Mouse (Mus musculus) midbrain, embryonic 16.5 days (tissue): ENCODE results near the gene Cped1. TPM values are rescaled to one million over a fixed set of nuclear protein-coding genes. Genes with fewer than 3 reads are reported as not detected.

ENCODE experiments used
- ATAC-seq: fragments of 200-750 bp; cut with Nextera tagmentation; 2 replicates; pipeline ENCODE4 v1.8.0; 2017; ENCODE audit warnings: moderate TSS enrichment
- H3K27ac ChIP-seq: fragments of 300-500 bp; sonication (generic); 2 replicates; pipeline ENCODE4 v1.5.1; 2014; ENCODE audit warnings: mild to moderate bottlenecking, low read length, mixed read lengths
- H3K27me3 ChIP-seq: fragments of 300-500 bp; sonication (generic); 2 replicates; pipeline ENCODE4 v1.6.1; 2014; ENCODE audit warnings: low read depth, low read length, mixed read lengths; ENCODE audit not compliant: control insufficient read depth, insufficient read depth
- H3K36me3 ChIP-seq: fragments of 300-500 bp; sonication (generic); 2 replicates; pipeline ENCODE4 v1.6.1; 2014; ENCODE audit warnings: mild to moderate bottlenecking, low read length, moderate library complexity, mixed read lengths; ENCODE audit not compliant: control insufficient read depth, insufficient read depth
- H3K4me1 ChIP-seq: fragments of 300-500 bp; sonication (generic); 2 replicates; pipeline ENCODE4 v1.6.1; 2014; ENCODE audit warnings: mild to moderate bottlenecking, low read length, mixed read lengths; ENCODE audit not compliant: control insufficient read depth, insufficient read depth
- H3K4me2 ChIP-seq: fragments of 300-500 bp; sonication (generic); 2 replicates; pipeline ENCODE4 v1.6.1; 2014; ENCODE audit warnings: mild to moderate bottlenecking, low read length, mixed read lengths
- H3K4me3 ChIP-seq: fragments of 300-500 bp; sonication (generic); 2 replicates; pipeline ENCODE4 v1.5.1; 2014; ENCODE audit warnings: low read depth, mild to moderate bottlenecking, low read length, moderate library complexity, mixed read lengths
- H3K9ac ChIP-seq: fragments of 300-500 bp; sonication (generic); 2 replicates; pipeline ENCODE4 v1.6.1; 2014; ENCODE audit warnings: low read depth, low read length, mixed read lengths
- H3K9me3 ChIP-seq: fragments of 300-500 bp; sonication (generic); replicated peaks from 2 replicates; pipeline ENCODE4 v1.6.1; 2014; ENCODE audit warnings: mild to moderate bottlenecking, low read length, mixed read lengths; ENCODE audit not compliant: control insufficient read depth, poor library complexity, severe bottlenecking
- WGBS: fragments of 180-500 bp; shearing (Covaris S2); extraction: QIAGEN DNeasy Blood & Tissue Kit; methylation state at CpG from one replicate; pipeline ENCODE4 v1.1.7; 2014; 5-methylcytosine and 5-hydroxymethylcytosine counted together
- polyA plus RNA-seq: library from polyadenylated mRNA; unstranded; fragments of >200 nt; fragmentation: Nextera tagmentation; extraction: Ambion mirVana; gene quantifications from 2 replicates; pipeline ENCODE4 v1.2.1, GENCODE M21; 2015

Gene Cped1
- 2.1 and 2.7 TPM in 2 replicates for polyA plus RNA-seq

- no peak within 1 kb of the TSS for H3K27ac ChIP-seq
- H3K9ac ChIP-seq, result peak within 1 kb of the TSS; percentile 47
- no peaks in the 10 kb centered on the region for H3K9me3 ChIP-seq
- peaks cover 13% of the 10 kb centered on the region for H3K27me3 ChIP-seq
- peak; percentile 80 for ATAC-seq
- H3K36me3 ChIP-seq, result no peaks in the 10 kb centered on the region
- peak within 1 kb of the TSS; percentile 45 for H3K4me3 ChIP-seq
- peaks cover 16% of the 10 kb centered on the region for H3K4me1 ChIP-seq
- under 1% methylated on average over 38 of the region's 38 CpGs for WGBS
- peak within 1 kb of the TSS; percentile 94 for H3K4me2 ChIP-seq
Measured at GRCm38 (mm10) chr6:21985732-21986540, at the start of gene Cped1. Cped1 (plus strand) TSS chr6:21985916.

- no peak overlapping the region for H3K27ac ChIP-seq
- no peaks in the 10 kb centered on the region for H3K4me1 ChIP-seq
- H3K27me3 ChIP-seq, result no peaks in the 10 kb centered on the region
- H3K4me3 ChIP-seq, result no peak overlapping the region
- WGBS, result 86% methylated on average over 4 of the region's 4 CpGs
- no peak overlapping the region for H3K9ac ChIP-seq
- no peak overlapping the region for H3K4me2 ChIP-seq
- H3K36me3 ChIP-seq, result no peaks in the 10 kb centered on the region
- no peak for ATAC-seq
- H3K9me3 ChIP-seq, result 0 out of 2 replicates have a peak, but pooled peaks cover 2% of the 10 kb centered on the region
Measured at GRCm38 (mm10) chr6:21937981-21938635, 47.6 kb upstream of the Cped1 start.

- under 1% methylated on average over 35 of the region's 35 CpGs for WGBS
- Histone ChIP-seq H3K36me3 (no peaks in the 10 kb centered on the region), H3K27ac (peak within 1 kb of the TSS; percentile 99), H3K9ac (peak within 1 kb of the TSS; percentile 79), H3K4me3 (peak within 1 kb of the TSS; percentile 55), H3K27me3 (no peaks in the 10 kb centered on the region), H3K4me2 (peak within 1 kb of the TSS; percentile 67), H3K4me1 (peaks cover 12% of the 10 kb centered on the region), H3K9me3 (no peaks in the 10 kb centered on the region)
- ATAC-seq, result peak; percentile 99
Measured at GRCm38 (mm10) chr6:21949226-21949731, 36.4 kb upstream of the Cped1 start, which contains the start of gene Ing3. Ing3 (plus strand) TSS chr6:21949571.

- Histone ChIP-seq H3K4me2 (peak overlapping the region; percentile 67), H3K27ac (peak overlapping the region; percentile 99), H3K9ac (peak overlapping the region; percentile 79), H3K4me1 (peaks cover 12% of the 10 kb centered on the region), H3K27me3 (no peaks in the 10 kb centered on the region), H3K9me3 (no peaks in the 10 kb centered on the region), H3K4me3 (peak overlapping the region; percentile 55), H3K36me3 (no peaks in the 10 kb centered on the region; the same call in 1 of the 2 replicates)
- peak; percentile 97 for ATAC-seq
- 1% methylated on average over 33 of the region's 68 CpGs for WGBS
Measured at GRCm38 (mm10) chr6:21949771-21950448, 35.8 kb upstream of the Cped1 start.

GRCm38 (mm10) chr6:21950676-21951075 is 35.0 kb upstream of the Cped1 start:
- Histone ChIP-seq H3K9me3 (no peaks in the 10 kb centered on the region), H3K36me3 (no peaks in the 10 kb centered on the region; the same call in 1 of the 2 replicates), H3K4me3 (peak overlapping the region; percentile 55), H3K27me3 (no peaks in the 10 kb centered on the region), H3K4me1 (peaks cover 12% of the 10 kb centered on the region), H3K9ac (peak overlapping the region; percentile 67), H3K27ac (no peak overlapping the region), H3K4me2 (peak overlapping the region; percentile 67)
- no peak for ATAC-seq
- 93% methylated on average over 2 of the region's 2 CpGs for WGBS

- ATAC-seq, result no peak
- Histone ChIP-seq H3K27ac (no peak overlapping the region), H3K36me3 (peaks cover 2% of the 10 kb centered on the region; the same call in 1 of the 2 replicates), H3K4me2 (no peak overlapping the region), H3K4me1 (peaks cover 10% of the 10 kb centered on the region), H3K9me3 (no peaks in the 10 kb centered on the region), H3K9ac (no peak overlapping the region), H3K4me3 (no peak overlapping the region), H3K27me3 (no peaks in the 10 kb centered on the region)
- WGBS, result 81% methylated on average over 4 of the region's 4 CpGs
Measured at GRCm38 (mm10) chr6:21955468-21955867, 30.2 kb upstream of the Cped1 start.

- Histone ChIP-seq H3K9ac (no peak overlapping the region), H3K4me3 (no peak overlapping the region), H3K36me3 (peaks cover 2% of the 10 kb centered on the region; the same call in 1 of the 2 replicates), H3K27ac (no peak overlapping the region), H3K4me2 (no peak overlapping the region), H3K9me3 (no peaks in the 10 kb centered on the region), H3K4me1 (no peaks in the 10 kb centered on the region), H3K27me3 (no peaks in the 10 kb centered on the region)
- ATAC-seq, result no peak
- 85% methylated on average over 4 of the region's 4 CpGs for WGBS
Measured at GRCm38 (mm10) chr6:21958922-21959321, 26.8 kb upstream of the Cped1 start.

GRCm38 (mm10) chr6:21959909-21960308 is 25.8 kb upstream of the Cped1 start:
- Histone ChIP-seq H3K4me3 (no peak overlapping the region), H3K4me2 (no peak overlapping the region), H3K4me1 (no peaks in the 10 kb centered on the region), H3K27me3 (no peaks in the 10 kb centered on the region), H3K9me3 (no peaks in the 10 kb centered on the region), H3K27ac (no peak overlapping the region), H3K36me3 (peaks cover 2% of the 10 kb centered on the region; the same call in 1 of the 2 replicates), H3K9ac (no peak overlapping the region)
- ATAC-seq, result no peak
- WGBS, result 93% methylated on average over 5 of the region's 5 CpGs
